Mouse (Mus musculus) brain, embryonic 18.5 days (tissue): Measurements from ENCODE around the gene Mdfic.

ENCODE experiments used
- DNase-seq: peaks from one replicate; pipeline ENCODE4 v3.0.0-alpha.2; 2012; ENCODE audit warnings: low read depth, low spot score

Gene Mdfic

DNA sequence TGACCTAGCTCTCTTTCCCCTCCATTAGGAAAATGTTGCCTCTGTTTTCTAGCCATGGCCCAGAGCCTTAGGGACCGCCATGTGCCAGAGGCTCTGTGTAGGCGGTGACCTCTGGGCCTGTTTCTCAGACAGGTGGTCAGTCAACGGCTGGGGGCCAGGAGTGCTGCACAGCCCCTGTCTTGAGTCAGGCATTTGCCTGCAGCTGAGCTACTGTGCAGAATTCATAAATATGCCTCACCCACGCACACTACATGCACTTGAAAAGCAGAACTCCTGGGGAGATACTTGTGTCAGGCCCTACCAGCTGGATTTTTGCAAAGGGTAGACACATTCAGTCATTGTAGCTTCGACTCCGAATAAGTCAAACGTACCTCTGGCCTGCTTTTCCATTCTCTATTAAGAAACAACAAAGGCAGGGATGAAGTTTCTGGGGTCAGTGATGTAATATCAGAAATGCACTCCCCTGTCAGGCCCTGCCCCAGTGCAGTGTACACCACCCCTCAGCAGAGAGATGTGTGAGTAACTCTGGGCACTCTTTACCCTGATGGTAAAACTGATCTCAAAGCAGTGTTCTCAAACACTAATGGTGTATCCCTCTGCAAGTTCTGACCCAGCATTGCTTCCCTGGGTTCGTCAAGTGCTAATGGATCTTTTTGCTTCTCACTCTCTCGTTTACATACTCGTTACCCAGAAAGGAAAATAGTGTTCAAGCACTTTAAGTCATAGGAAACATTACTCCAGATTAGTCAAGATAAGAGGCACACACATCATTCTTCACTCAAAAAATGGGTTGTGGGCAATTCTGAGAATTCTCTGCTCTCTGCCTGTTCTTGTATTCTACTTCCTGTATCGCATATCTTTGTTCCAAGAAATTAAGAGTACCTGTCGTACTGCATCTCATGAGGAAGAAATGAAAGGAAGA is 72.5 kb downstream of the Mdfic start:
- no peak for DNase-seq

DNA sequence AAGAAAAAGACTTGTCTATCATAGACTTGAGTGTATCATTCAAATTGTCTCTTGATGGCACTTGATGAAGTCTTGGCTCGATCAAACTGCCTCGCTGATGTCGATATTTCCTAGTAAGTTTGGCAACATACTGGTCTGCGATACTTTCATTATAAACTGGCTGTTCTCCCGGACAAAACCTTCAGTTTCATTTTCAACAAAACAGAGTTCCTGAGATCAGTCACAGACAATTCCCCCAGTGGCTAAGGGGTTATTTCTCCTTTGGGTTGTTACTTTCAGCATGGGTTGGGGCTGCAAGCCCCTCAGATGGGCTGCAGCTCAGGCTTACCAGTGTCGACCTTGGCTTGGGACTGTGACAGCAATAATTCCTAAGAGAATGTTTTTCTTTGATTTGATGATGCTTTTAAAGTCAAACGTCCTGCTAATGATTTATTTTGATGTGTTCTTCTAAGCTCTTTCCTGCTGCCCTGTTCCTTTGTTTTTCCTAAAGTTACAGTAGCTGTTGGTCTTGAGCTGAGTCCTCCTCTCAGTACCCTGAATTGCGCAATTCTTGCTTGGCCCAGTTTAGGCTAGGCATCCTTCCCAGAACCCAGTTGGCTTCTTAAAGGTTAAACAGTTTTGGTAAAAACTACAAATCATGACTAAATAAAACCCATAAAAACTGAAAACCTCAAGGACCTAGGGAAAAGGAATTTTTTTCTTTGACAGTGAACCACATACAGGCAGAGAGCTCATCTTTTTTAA is 73.3 kb downstream of the Mdfic start:
- DNase-seq: no peak

DNA sequence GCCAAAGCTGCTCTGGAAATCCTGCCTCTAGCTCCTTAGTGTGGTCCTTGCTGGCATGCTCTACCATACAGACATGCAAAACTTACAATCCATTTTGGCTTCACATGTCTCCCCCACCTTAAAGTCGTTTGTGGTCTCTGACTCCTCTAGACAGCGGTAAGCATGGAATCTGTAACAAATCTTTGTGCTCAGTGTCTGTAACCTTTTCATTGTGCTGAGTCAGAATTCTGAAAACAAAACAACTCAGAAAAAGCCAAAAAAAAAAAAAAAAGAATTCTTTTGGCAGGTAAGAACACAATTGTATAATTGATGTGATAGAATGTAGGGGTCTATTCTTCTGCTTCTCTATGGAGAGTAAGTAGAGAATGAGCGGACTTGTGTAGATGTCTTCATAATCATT is 74.3 kb downstream of the Mdfic start:
- DNase-seq: no peak

DNA sequence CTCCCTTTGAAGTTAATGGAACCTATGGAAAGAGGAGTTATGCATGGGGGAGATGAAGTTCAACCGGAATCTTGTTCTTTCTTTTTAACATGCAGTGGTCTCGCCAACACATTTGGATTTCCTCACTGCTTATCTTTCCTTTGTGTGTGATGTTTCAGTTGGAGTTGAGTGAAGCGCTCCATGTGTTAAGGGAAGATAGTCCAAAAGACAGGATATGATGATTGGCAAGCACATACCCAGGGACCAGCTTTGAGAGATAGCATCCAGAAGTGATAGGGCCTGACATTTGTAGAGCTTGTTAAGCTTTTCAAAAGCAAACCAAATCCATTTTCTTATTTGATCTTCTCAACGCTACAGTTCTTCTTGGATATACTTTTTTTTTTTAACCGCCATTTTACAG is 86.9 kb downstream of the Mdfic start:
- DNase-seq: no peak

DNA sequence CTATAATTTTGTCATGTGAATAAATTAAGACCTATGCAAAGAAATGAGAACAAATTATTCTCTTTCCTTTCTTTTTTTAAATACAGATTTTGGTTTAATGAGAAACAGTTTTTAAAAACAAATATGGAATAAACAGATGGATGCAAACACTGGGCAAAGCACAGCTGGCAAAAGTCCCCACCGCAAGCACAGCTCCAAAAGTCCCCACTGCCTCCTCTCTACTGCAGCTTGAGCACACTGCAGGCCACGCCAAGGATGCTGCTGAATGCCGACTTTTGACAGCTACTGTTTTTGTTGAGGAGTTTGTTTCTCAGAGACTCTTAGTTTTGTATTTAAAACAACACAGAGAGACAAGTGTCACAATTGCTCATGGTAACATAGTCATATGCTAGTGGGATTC is 104.8 kb downstream of the Mdfic start:
- no peak for DNase-seq

DNA sequence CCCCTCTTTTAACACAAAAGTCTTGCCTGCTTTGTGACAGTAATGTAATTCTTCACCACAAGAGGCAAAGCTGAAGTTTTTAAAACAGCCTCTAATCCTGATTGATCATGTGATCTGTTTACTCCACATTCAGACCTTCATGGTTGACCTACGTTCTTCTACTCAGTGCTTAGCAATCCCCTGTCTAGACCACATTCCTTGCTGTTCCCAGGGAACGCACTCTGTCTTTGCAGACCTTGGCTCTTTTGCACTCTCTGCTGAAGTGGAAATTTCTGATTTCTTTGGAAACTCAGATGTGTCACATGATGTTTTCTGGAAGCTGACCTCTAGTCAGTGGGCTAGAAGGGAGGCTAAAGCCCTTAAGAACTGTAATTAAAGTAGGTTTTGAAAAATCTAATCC is 109.4 kb downstream of the Mdfic start:
- no peak for DNase-seq

DNA sequence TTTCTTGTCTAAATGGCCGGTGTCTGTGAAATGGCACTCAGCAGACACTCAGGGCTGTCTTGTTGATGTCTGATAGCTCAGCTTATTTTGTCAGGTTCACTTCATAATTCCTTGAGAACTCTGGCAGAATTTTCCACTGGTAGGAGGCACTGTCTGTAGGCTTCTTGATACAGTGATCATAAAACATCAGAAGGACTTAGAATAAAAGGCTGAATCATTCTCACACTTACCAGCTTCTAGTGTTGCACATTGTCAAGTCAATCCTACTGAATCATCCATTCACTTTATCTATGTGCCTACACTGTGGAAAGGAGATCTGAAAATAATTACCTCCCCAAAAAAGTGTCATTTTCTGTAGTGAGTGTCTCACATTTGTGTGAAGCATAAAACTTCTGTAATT is 110.2 kb downstream of the Mdfic start:
- DNase-seq: no peak

DNA sequence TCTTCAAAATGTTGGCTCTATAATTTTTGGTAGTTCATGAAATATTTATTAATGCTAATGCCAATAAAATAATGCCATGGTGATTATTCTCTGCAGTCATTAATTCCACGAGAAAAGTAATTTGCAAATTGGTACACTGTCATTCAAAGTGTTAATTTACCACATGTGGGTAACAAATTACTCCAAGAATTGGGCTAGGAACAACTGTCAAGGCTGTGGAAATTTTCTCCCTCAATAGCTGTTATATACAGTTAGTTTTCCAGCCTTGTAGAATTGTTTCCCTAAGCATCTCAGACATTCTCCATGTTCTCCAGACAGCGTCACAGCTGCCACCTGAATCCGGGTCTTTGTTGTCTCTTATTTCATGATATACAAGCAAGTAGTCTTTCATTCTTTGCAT is 117.2 kb downstream of the Mdfic start:
- no peak for DNase-seq

DNA sequence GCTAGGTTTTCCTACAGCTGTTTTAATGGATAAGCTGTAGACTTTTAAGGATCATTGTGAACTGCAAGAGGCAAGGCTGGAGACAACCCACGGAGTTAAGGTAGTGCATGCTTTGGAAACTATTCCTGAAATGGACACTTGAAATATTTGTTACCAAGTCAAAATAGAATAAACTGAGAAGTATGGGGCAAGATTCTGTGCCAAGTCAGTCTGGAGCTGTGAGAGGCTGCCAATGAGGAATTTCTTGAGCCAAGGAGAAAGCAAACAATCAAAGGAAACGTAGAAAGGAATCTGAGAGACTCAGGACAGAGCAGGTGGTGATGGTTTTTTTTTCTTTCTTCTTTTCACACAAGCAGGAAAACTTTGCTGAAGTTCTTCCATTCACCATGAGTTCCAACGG is 119.4 kb downstream of the Mdfic start:
- no peak for DNase-seq

DNA sequence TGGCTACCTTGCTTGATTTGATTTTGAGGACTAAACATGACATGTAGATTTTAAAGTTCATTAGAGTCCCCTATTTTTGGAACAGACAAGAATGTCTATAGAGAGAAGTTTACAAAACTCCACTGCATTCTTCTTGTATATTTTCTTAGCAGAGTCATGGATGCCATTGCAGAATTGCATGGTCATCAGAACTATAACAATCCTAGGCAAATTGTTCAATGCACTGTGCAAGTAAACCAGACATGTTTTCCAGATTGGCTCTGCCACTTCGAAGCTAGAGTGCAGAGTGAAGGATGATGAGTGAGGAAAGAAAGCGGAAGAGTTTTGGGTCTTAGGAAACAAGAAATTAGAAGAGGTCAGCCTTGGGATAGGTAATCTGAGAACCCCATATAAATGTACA is 120.0 kb downstream of the Mdfic start:
- DNase-seq: no peak

DNA sequence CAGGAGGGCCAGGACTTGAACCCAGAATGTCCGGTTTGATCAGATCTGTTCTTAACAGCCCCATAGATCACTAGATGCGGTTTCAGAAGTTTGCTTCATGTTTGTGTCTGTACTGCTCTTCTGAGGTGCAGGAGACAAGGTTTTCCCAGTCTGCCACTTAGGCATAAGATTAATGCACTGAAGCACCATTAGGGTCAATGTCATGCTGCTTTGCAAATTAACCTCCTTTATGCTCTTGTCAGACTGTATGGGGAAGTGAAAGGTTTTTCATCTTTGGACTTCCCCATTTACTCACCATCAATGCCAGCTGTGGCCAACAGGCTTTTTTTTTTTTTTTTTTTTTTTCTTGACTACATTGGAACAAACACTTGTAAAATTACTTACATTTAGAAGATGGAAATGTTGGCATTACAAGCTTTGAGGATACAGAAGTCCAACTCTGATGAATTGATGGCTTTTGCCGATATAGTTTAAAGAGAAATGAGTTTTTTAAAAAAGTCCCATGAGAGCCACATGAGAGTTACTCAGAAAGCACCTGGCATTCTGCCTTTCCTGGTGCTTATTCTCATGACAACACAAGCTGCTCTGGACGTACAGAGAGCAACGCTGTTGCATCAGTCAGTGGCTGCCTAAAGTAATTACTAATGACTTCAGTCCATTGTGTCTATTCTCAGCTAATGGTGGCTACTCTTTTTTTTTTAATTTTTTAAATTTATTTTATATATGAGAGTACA is 121.2 kb downstream of the Mdfic start:
- no peak for DNase-seq

DNA sequence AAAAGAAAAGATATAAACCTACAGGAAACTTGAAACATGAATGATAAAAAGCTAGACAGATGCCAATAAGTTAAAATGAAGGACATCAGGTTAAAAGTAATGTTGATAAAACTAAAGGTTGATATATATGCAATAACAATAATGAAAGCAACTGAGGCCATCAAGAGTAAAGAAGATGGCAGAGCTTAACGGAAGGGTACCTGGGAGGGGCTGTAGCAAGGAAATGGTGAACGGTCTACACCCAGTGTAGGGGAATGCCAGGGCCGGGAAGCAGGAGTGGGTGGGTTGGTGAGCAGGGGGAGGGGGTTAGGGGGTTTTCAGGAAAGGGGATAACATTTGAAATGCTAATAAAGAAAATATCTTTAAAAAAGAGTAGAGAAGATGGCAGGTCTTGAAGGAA is 122.8 kb downstream of the Mdfic start:
- no peak for DNase-seq

DNA sequence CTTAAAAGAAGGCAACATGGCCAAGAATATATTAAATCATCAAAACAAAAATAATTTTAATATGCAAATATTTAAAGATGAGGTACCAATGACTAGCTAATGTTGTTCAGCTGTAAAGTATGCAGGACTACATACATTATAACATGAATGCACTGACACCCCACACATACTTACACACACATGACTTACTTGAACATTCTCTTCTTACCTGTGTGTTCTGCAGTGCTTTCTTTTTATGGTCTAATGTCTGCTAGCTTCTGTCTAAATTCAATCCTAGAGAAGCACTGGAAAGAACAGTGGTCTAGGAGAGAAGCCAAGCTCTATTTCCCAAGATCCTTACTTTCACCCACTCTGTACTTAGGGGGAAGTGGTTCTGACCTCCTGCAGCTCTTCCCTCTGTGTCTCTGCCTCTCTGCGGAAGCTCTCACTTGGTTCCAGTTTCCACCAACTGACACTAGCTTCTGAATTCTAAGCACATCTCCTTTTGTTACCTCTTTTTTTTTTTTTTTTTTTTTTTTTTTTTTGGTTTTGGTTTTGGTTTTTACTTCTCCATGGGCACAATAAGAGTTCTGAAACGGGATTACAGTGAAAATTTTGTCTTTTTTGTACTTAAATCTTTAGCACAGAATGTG is 125.4 kb downstream of the Mdfic start:
- no peak for DNase-seq
